Mouse (Mus musculus) embryonic fibroblast, embryonic 13.5 days (primary cell): Measurements from ENCODE around the gene Rab14. TPM values are rescaled to one million over a fixed set of nuclear protein-coding genes. Genes with fewer than 3 reads are reported as not detected.

Experiments
- H3K27ac ChIP-seq: 2 replicates; pipeline ENCODE4 v1.5.1; 2012; ENCODE audit warnings: low read length, control low read depth, inconsistent platforms; ENCODE audit not compliant: insufficient read depth
- H3K4me1 ChIP-seq: 2 replicates; pipeline ENCODE4 v1.6.1; 2011; ENCODE audit warnings: low read length; ENCODE audit not compliant: control insufficient read depth, insufficient read depth
- H3K4me3 ChIP-seq: 2 replicates; pipeline ENCODE4 v1.5.1; 2011; ENCODE audit warnings: mild to moderate bottlenecking, control low read depth, low read length; ENCODE audit not compliant: insufficient read depth
- CTCF ChIP-seq: IDR thresholded peaks from 2 replicates; pipeline ENCODE4 v1.5.1; 2011; ENCODE audit warnings: mild to moderate bottlenecking, control low read depth, low read length, moderate library complexity, borderline replicate concordance; ENCODE audit not compliant: insufficient read depth
- POLR2A ChIP-seq: IDR thresholded peaks from 2 replicates; pipeline ENCODE4 v1.6.1; 2011; ENCODE audit warnings: low read depth, mild to moderate bottlenecking, control low read depth, low read length, moderate library complexity
- polyA plus RNA-seq: library from polyadenylated mRNA; stranded (reverse); fragments of >200 nt; gene quantifications from 2 replicates; pipeline ENCODE4 v1.2.4, GENCODE M21; 2011; ENCODE audit warnings: low read depth; ENCODE audit not compliant: missing spikeins, insufficient read length

Gene Rab14
- polyA plus RNA-seq, 1 experiment: 159 TPM

- TF ChIP-seq POLR2A (no peak), CTCF (no peak)
These were observed 23.4 kb upstream of the Rab14 start for GRCm38 (mm10) chr2:35224285-35224684.

DNA sequence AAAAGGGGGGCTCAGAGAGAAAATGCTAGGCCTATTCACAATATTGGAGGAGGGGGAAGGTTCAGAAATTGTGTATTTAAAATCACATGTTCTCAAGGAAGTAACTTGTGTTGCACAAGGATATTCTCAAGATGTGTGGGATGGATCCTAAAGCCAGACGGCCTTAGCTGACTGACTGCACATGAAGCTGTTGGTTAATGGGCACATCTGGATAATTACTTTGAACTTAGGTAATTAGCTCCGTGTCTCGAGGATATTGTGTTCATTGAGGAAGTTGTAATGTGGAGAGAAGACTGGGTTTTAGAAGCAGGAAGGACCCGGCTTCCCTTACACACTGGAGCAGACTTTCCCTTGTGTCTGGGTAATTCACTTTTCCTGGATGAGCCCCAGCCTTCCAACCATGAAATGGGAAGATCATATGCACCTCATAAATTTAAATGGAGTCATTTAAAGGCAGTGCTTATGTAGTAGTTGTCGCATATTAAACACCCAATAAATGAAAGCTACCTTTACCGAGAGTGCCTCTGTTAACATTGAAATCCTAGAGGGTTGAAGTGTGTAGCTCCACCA lies 22.0 kb upstream of the Rab14 start:
- Histone ChIP-seq H3K4me3 (no peak overlapping the region), H3K27ac (no peak overlapping the region), H3K4me1 (no peaks in the 10 kb centered on the region)
- no peak for TF ChIP-seq CTCF
- TF ChIP-seq POLR2A: no peak

More at GRCm38 (mm10) chr2:35224285-35224684, 23.4 kb upstream of the Rab14 start:
- Histone ChIP-seq H3K27ac (no peak overlapping the region), H3K4me3 (no peak overlapping the region), H3K4me1 (peaks cover 8% of the 10 kb centered on the region; the same call in 1 of the 2 replicates)

DNA sequence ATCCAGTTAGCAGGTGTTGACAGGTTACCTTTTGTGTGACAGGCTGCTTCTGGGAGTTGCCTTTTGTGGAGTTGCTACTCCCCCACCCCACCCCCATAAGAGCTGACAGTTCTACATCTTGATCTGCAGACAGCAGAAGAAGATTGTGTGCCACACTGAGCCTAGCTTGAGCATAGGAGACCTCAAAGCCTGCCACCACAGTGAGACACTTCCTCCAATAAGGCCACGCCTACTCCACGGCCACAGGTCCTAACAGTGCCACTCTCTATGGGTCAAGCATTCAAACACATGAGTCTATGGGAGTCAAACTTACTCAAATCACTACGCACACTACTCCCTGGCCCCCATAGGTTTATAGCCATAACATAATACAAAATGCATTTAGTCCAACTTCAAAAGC lies 17.8 kb upstream of the Rab14 start:
- Histone ChIP-seq H3K4me1 (peaks cover 8% of the 10 kb centered on the region), H3K4me3 (no peak overlapping the region), H3K27ac (no peak overlapping the region)
- TF ChIP-seq POLR2A (no peak), CTCF (no peak)

GRCm38 (mm10) chr2:35216701-35217100 lies 15.8 kb upstream of the Rab14 start:
- Histone ChIP-seq H3K27ac (peak overlapping the region; percentile 64), H3K4me1 (peaks cover 8% of the 10 kb centered on the region), H3K4me3 (no peak overlapping the region)
- TF ChIP-seq POLR2A: no peak
- TF ChIP-seq CTCF: no peak

- H3K27ac ChIP-seq: no peak overlapping the region
- TF ChIP-seq CTCF (no peak), POLR2A (no peak)
These were observed 14.4 kb upstream of the Rab14 start for GRCm38 (mm10) chr2:35215363-35215762.

DNA sequence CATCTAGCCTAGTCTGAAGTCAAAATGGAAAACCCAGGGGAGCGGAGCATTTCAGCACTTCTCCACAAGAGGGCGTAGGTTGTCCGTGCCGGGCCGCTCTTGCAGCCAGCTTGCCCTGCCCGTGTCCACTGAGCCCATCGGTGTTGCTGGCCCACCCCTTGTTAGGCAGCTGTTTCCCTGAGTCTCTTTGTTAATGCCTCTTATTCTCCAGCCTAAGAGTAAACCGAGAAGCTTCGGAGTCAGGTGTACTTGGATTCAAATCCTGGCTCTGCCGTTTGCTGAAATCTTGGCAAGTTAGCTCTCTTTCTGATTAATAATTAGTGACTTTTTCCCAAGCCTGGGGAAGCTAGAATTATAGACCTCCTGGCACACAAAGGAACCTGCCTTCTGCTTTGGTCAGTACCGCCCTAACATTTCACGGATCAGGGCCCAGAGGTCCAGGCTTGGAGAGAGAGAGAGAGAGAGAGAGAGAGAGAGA lies 14.0 kb upstream of the Rab14 start:
- H3K27ac ChIP-seq: no peak overlapping the region
- H3K4me3 ChIP-seq: no peak overlapping the region
- TF ChIP-seq CTCF: peak; percentile 92
- no peak for TF ChIP-seq POLR2A
- H3K4me1 ChIP-seq: peaks cover 8% of the 10 kb centered on the region

More at GRCm38 (mm10) chr2:35215363-35215762, 14.4 kb upstream of the Rab14 start:
- H3K4me1 ChIP-seq: peaks cover 8% of the 10 kb centered on the region
- no peak overlapping the region for H3K4me3 ChIP-seq

GRCm38 (mm10) chr2:35213345-35213910 lies 12.5 kb upstream of the Rab14 start:
- TF ChIP-seq POLR2A (no peak), CTCF (no peak)
- H3K4me3 ChIP-seq: no peak overlapping the region
- H3K27ac ChIP-seq: no peak overlapping the region
- peaks cover 8% of the 10 kb centered on the region for H3K4me1 ChIP-seq

DNA sequence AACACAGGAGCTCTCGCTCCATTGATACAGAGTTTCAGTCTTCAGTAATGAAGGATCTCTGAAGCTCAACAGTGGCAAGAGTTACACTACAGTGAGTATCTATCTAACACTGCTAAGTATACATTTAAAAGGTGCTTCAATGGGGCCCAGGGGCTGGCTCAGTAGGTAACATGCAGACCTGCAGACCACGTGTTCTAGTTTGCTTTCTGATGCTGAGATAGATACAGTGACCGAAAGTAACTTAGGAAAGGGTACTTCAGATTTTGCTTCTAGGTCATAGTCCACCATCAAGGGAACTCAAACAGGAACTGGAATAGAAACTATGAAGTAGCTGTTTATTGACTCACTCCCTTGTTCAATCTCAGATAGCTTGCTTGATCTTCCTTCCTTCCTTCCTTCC lies 10.8 kb upstream of the Rab14 start:
- H3K27ac ChIP-seq: no peak overlapping the region
- H3K4me3 ChIP-seq: no peak overlapping the region
- TF ChIP-seq CTCF: no peak
- no peak for TF ChIP-seq POLR2A
- H3K4me1 ChIP-seq: peaks cover 4% of the 10 kb centered on the region; the same call in 1 of the 2 replicates

DNA sequence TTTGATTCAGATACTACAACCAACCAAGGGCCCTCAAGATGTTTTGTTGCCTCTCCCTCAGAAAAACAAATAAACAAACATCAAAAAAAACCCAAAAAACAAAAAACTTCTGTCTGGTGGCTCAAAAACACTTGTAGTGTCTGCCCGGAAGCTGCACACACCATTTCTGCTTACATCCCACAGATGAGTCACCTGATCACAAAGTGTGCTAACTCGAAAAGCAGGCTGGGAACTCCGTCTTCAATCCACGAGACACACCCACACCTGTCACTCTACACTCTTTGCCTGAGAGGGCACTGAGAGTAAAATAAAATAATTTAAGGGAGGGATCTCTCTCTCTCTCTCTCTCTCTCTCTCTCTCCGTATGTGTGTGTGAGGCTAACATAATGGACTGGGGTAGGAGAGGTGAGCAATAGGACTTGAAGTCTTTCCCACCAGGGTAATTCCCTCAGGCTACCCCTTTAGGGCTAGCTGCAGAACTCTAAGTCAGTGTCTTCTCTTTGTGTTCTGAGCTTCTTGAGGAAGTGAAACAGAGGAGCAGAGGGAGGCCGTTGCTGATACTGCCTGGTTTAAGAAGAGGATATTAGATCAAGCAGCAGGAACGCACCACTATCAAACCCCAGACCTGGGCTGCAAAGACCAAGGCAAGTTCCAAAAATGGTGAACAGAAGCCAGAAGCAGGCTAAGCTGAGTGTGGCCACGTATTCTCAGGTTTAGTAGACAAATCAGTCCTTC lies 8.2 kb upstream of the Rab14 start:
- no peaks in the 10 kb centered on the region for H3K4me1 ChIP-seq
- H3K27ac ChIP-seq: no peak overlapping the region
- H3K4me3 ChIP-seq: no peak overlapping the region
- no peak for TF ChIP-seq POLR2A
- no peak for TF ChIP-seq CTCF

DNA sequence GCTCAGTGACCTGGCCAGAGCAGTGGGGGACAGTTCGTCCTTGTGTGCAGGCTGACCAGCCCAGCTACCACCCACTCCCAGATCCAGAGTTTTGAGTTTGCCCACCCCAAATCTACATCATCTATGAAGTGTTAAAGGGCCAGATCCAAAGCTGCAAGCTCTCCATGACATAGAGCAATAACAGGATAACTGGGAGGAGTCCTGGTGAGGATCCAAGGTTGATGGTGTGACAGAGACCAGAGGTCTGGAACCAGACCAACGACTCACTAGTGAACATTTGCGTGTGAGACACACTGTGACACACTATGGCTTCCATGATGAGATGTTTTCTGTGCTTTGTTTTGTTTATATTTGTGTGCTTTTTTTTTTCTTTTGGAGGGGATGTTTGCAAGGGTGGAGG lies 7.1 kb upstream of the Rab14 start:
- Histone ChIP-seq H3K27ac (no peak overlapping the region), H3K4me3 (no peak overlapping the region), H3K4me1 (0 out of 2 replicates have a peak, but pooled peaks cover 6% of the 10 kb centered on the region)
- no peak for TF ChIP-seq CTCF
- TF ChIP-seq POLR2A: no peak
